18 mouse cellular contexts compared by ENCODE assay signal in the genomic region with DNA sequence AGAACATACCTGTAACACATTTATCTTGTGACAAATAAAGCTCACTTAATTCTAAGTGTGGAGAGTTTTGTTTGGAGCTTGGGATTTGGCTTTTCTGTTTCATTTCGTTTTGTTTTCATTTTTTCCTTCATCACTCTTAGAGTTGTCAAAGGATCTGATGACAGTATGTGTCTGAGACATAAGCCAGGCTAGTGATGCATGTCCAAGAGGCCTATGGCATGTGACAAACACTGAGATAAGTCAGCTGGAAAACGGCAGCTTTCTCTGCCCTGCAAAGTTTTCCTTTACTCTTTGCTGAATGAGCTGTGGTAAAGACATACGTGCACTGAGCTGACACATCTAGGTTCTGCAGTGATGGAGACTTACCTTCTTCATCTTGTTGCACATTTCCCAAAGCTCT. TPM values are rescaled to one million over a fixed set of nuclear protein-coding genes. Genes with fewer than 3 reads are reported as not detected.
DNase-seq lines count a peak whose midpoint lies in the region; ATAC-seq and TF ChIP-seq lines count a peak whose summit lies in the region.
"Had no signal": no experiment of that assay in that cellular context is flagged by ENCODE, and none has a peak within 500 bp of the region (broad histone marks: within the 10 kb centered on the region; RNA-seq: fewer than 3 reads in every experiment).

No protein-coding gene starts in this region.

- H3K4me2 ChIP-seq in CH12.LX (ENCODE audit: insufficient read depth, low read depth, poor library complexity, severe bottlenecking) = no peak overlapping the region
- no peak overlapping the region for H3K4me2 ChIP-seq in heart, postnatal 0 days (ENCODE audit: low read depth, low read length)
- H3K4me2 ChIP-seq in midbrain, embryonic 14.5 days (ENCODE audit: low read length) = no peak overlapping the region
- H3K4me2 ChIP-seq: embryonic facial prominence, embryonic 13.5 days; limb, embryonic 15.5 days; liver, embryonic 15.5 days; midbrain, embryonic 13.5 days had no signal

- 10% methylated on average over 3 of the region's 3 CpGs for WGBS in heart, embryonic 10.5 days
- 12% methylated on average over 3 of the region's 3 CpGs for WGBS in heart, postnatal 0 days
- 67% methylated on average over 3 of the region's 3 CpGs for WGBS in midbrain, embryonic 14.5 days

- H3K79me2 ChIP-seq in CH12.LX (replicated peaks; ENCODE audit: control insufficient read depth, extremely low read depth, insufficient read depth, poor library complexity, severe bottlenecking) = no peaks in the 10 kb centered on the region

- no peaks in the 10 kb centered on the region for H3K27me3 ChIP-seq in CH12.LX (replicated peaks)
- H3K27me3 ChIP-seq in heart, embryonic 10.5 days (ENCODE audit: insufficient read depth, poor library complexity, severe bottlenecking) = peaks cover 15% of the 10 kb centered on the region; the same call in 1 of the 2 replicates
- H3K27me3 ChIP-seq in heart, postnatal 0 days (ENCODE audit: control insufficient read depth, insufficient read depth, low read length) = 0 out of 2 replicates have a peak, but pooled peaks cover 8% of the 10 kb centered on the region
- H3K27me3 ChIP-seq in midbrain, embryonic 14.5 days (ENCODE audit: control insufficient read depth, insufficient read depth, low read length) = no peaks in the 10 kb centered on the region
- H3K27me3 ChIP-seq: embryonic facial prominence, embryonic 13.5 days; limb, embryonic 15.5 days; liver, embryonic 15.5 days; midbrain, embryonic 13.5 days had no signal

- no peak overlapping the region for H3K9ac ChIP-seq in CH12.LX (ENCODE audit: insufficient read depth, low read depth)
- H3K9ac ChIP-seq in heart, postnatal 0 days (replicated peaks; ENCODE audit: low read depth, low read length) = no peak overlapping the region
- H3K9ac ChIP-seq in midbrain, embryonic 14.5 days (replicated peaks; ENCODE audit: low read length) = no peak overlapping the region
- H3K9ac ChIP-seq: embryonic facial prominence, embryonic 13.5 days; limb, embryonic 15.5 days; liver, embryonic 15.5 days; midbrain, embryonic 13.5 days had no signal

- no peak for TF ChIP-seq CTCF in CH12.LX (conservative IDR thresholded peaks at IDR 0.05 in 1 of 2, IDR thresholded peaks at IDR 0.05 in 1 of 2; ENCODE audit: low read depth in 2 of 2, low read length in 2 of 2)
- TF ChIP-seq CTCF in heart, postnatal 0 days (IDR thresholded peaks at IDR 0.05; ENCODE audit: low read depth) = no peak

- H3K27ac ChIP-seq in CH12.LX (ENCODE audit: insufficient read depth, low read depth) = no peak overlapping the region
- H3K27ac ChIP-seq in heart, embryonic 10.5 days = peak overlapping the region; percentile 53; the same call in 1 of the 2 replicates
- no peak overlapping the region; the same call in 1 of the 2 replicates for H3K27ac ChIP-seq in heart, postnatal 0 days (ENCODE audit: low read depth)
- H3K27ac ChIP-seq in midbrain, embryonic 14.5 days (replicated peaks; ENCODE audit: low read depth, low read length) = no peak overlapping the region
- H3K27ac ChIP-seq: embryonic facial prominence, embryonic 13.5 days; kidney, postnatal 0 days; limb, embryonic 15.5 days; liver, embryonic 15.5 days; midbrain, embryonic 13.5 days had no signal

- no peak for TF ChIP-seq RAD21 in CH12.LX (IDR thresholded peaks at IDR 0.05; ENCODE audit: low read depth, low read length)

- no peaks in the 10 kb centered on the region for H3K36me3 ChIP-seq in CH12.LX (replicated peaks in 1 of 2; ENCODE audit: control insufficient read depth in 1 of 2, insufficient read depth in 1 of 2, low read length in 1 of 2)
- no peaks in the 10 kb centered on the region for H3K36me3 ChIP-seq in heart, embryonic 10.5 days
- no peaks in the 10 kb centered on the region for H3K36me3 ChIP-seq in heart, postnatal 0 days (replicated peaks; ENCODE audit: control insufficient read depth, insufficient read depth, low read length)
- H3K36me3 ChIP-seq in midbrain, embryonic 14.5 days (ENCODE audit: control insufficient read depth, insufficient read depth, low read length) = no peaks in the 10 kb centered on the region
- H3K36me3 ChIP-seq: embryonic facial prominence, embryonic 13.5 days; limb, embryonic 15.5 days; liver, embryonic 15.5 days; midbrain, embryonic 13.5 days had no signal

- no peak for DNase-seq in CH12.LX (ENCODE audit: extremely low read depth)
- DNase-seq in heart, embryonic 10.5 days (ENCODE audit: low spot score) = no peak
- peak; percentile 74 for DNase-seq in heart, postnatal 0 days (ENCODE audit: low spot score)
- peak; percentile 34 for DNase-seq in lung, postnatal 25 days (ENCODE audit: low spot score)
- no peak for DNase-seq in spleen, adult 18-20 months
- no peak for DNase-seq in cerebellum, adult 18-20 months
- no peak for DNase-seq in midbrain, embryonic 14.5 days
- DNase-seq: adrenal gland, adult 2 months; cerebellum, adult 8-10 months; kidney, adult 18-20 months; layer of hippocampus, postnatal 36 days; thymus, postnatal 36 days had no signal

- TF ChIP-seq EP300 in CH12.LX (IDR thresholded peaks at IDR 0.05; ENCODE audit: low read length) = no peak
- peak; percentile 96 for TF ChIP-seq EP300 in heart, postnatal 0 days (IDR thresholded peaks at IDR 0.05; ENCODE audit: low read depth)

- in situ Hi-C loops in CH12.LX (cut with MboI; ENCODE audit: low pct_ligation_motif_present, low pct_unique_long_range_greater_than_20kb, low sequenced_read_pairs) = no loop called here

- no peak for TF ChIP-seq POLR2A in CH12.LX (IDR thresholded peaks at IDR 0.05; ENCODE audit: low read depth, low read length)

- peak; percentile 89 for ATAC-seq in heart, postnatal 0 days (ENCODE audit: insufficient read depth, low read depth)
- ATAC-seq in midbrain, embryonic 14.5 days (ENCODE audit: low FRiP score, low TSS enrichment) = no peak
- ATAC-seq: forebrain, embryonic 14.5 days; midbrain, embryonic 13.5 days had no signal

- H3K9me3 ChIP-seq in CH12.LX (replicated peaks; ENCODE audit: low read length) = no peaks in the 10 kb centered on the region
- no peaks in the 10 kb centered on the region for H3K9me3 ChIP-seq in heart, embryonic 10.5 days
- no peaks in the 10 kb centered on the region for H3K9me3 ChIP-seq in heart, postnatal 0 days (replicated peaks; ENCODE audit: control insufficient read depth, low read length)
- H3K9me3 ChIP-seq in midbrain, embryonic 14.5 days (ENCODE audit: control insufficient read depth, low read length) = no peaks in the 10 kb centered on the region
- H3K9me3 ChIP-seq: embryonic facial prominence, embryonic 13.5 days; limb, embryonic 15.5 days; liver, embryonic 15.5 days; midbrain, embryonic 13.5 days had no signal

- peaks cover 2 to 36% of the 10 kb centered on the region in 2 experiments; a peak in 3 of 4 replicates for H3K4me1 ChIP-seq in CH12.LX (ENCODE audit: control insufficient read depth in 1 of 2, insufficient read depth in 2 of 2)
- H3K4me1 ChIP-seq in heart, embryonic 10.5 days = peaks cover 17% of the 10 kb centered on the region; the same call in 1 of the 2 replicates
- H3K4me1 ChIP-seq in heart, postnatal 0 days (ENCODE audit: control insufficient read depth, insufficient read depth) = peaks cover 5% of the 10 kb centered on the region; the same call in 1 of the 2 replicates
- no peaks in the 10 kb centered on the region for H3K4me1 ChIP-seq in midbrain, embryonic 14.5 days (ENCODE audit: control insufficient read depth, insufficient read depth, low read length)
- H3K4me1 ChIP-seq: embryonic facial prominence, embryonic 13.5 days; limb, embryonic 15.5 days; liver, embryonic 15.5 days; midbrain, embryonic 13.5 days had no signal

- dilution Hi-C loops in CH12.LX (cut with MboI; ENCODE audit: extremely low pct_ligation_motif_present, extremely low pct_unique_long_range_greater_than_20kb, low sequenced_read_pairs) = no loop called here

- no peak overlapping the region for H3K4me3 ChIP-seq in CH12.LX (replicated peaks in 1 of 3; ENCODE audit: low read depth in 2 of 3, low read length in 2 of 3, poor library complexity in 1 of 3)
- H3K4me3 ChIP-seq in heart, embryonic 10.5 days = no peak overlapping the region
- no peak overlapping the region for H3K4me3 ChIP-seq in heart, postnatal 0 days (ENCODE audit: low read depth, low read length)
- no peak overlapping the region for H3K4me3 ChIP-seq in midbrain, embryonic 14.5 days (replicated peaks; ENCODE audit: low read depth, low read length)
- H3K4me3 ChIP-seq: embryonic facial prominence, embryonic 13.5 days; limb, embryonic 15.5 days; liver, embryonic 15.5 days; midbrain, embryonic 13.5 days had no signal

TF ChIP-seq in CH12.LX, 34 proteins besides CTCF, POLR2A, EP300 and RAD21:
- TF ChIP-seq NRF1 (IDR thresholded peaks at IDR 0.05; ENCODE audit: low read depth, low read length) (no peak), ETS1 (conservative IDR thresholded peaks at IDR 0.05; ENCODE audit: low read depth, low read length) (peak; percentile 25; the same call in 1 of the 2 replicates)

RNA-seq across cellular contexts. Expression of gene Nampt, which starts 58.3 kb away (rescaled TPM):
- total RNA-seq in CH12.LX (2012; rRNA removed) = 48.7 and 50.5 TPM in 2 replicates
- 206 and 222 TPM in 2 replicates for total RNA-seq in CH12.LX (2014; rRNA removed)
- polyA plus RNA-seq in CH12.LX (2012; ENCODE audit: insufficient read length, low read depth) = 84.5 and 95.6 TPM in 2 replicates
- polyA plus RNA-seq in heart, embryonic 10.5 days (2016; fragmentation: Nextera tagmentation; extraction: Ambion mirVana) = 22.2 and 28.4 TPM in 2 replicates
- total RNA-seq in heart, postnatal 0 days (2014; rRNA removed; ENCODE audit: low replicate concordance) = 21.9 and 22.2 TPM in 2 replicates
- polyA plus RNA-seq in heart, postnatal 0 days (2015; fragmentation: Nextera tagmentation; extraction: Ambion mirVana) = 13.7 and 15.5 TPM in 2 replicates
- polyA plus RNA-seq in midbrain, embryonic 14.5 days (2014; fragmentation: Nextera tagmentation; extraction: Ambion mirVana) = 32.1 and 45.7 TPM in 2 replicates

Comparison
In these comparisons a context has a peak if more than half of its experiments do, and no peak if none do; other contexts are left out.
1. DNase-seq: peak in heart, postnatal 0 days (single experiment) and lung, postnatal 25 days (single experiment); none in CH12.LX (single experiment), heart, embryonic 10.5 days (single experiment), spleen, adult 18-20 months (0 of 2), cerebellum, adult 18-20 months (0 of 2) and midbrain, embryonic 14.5 days (single experiment).